Mouse (Mus musculus) cerebellum, postnatal 4 days (tissue): ENCODE data around the gene Spaca7.
"Not testable (repeated sequence)": the region's sequence is repeated elsewhere in the genome, so short reads cannot be mapped to it uniquely, and the experiment has no call there.

ENCODE experiments used
- DNase-seq, 2 experiments: peaks; one replicate each; pipeline ENCODE4 v3.0.0; 2022; ENCODE audit warnings: low spot score in 2 of 2, mixed read lengths in 1 of 2

Spaca7 gene

GRCm38 (mm10) chr8:12609752-12610449 is 37.1 kb downstream of the Spaca7 start:
- no peak for DNase-seq

- no peak for DNase-seq
Measured at GRCm38 (mm10) chr8:12613201-12613600, 40.4 kb downstream of the Spaca7 start.

GRCm38 (mm10) chr8:12617369-12617768 is 44.5 kb downstream of the Spaca7 start:
- not testable (repeated sequence) for DNase-seq

GRCm38 (mm10) chr8:12621550-12622222 is 48.9 kb downstream of the Spaca7 start:
- no peak for DNase-seq

- no peak for DNase-seq
Measured at GRCm38 (mm10) chr8:12625890-12626289, 53.1 kb downstream of the Spaca7 start.

GRCm38 (mm10) chr8:12629079-12629478 is 56.2 kb downstream of the Spaca7 start:
- DNase-seq: peak; percentile 41 to 53

- no peak for DNase-seq
Measured at GRCm38 (mm10) chr8:12635366-12635765, 62.5 kb downstream of the Spaca7 start.

- no peak for DNase-seq
Measured at GRCm38 (mm10) chr8:12638446-12638845, 65.6 kb downstream of the Spaca7 start.

- no peak for DNase-seq
Measured at GRCm38 (mm10) chr8:12641527-12641926, 68.7 kb downstream of the Spaca7 start.

- DNase-seq: no peak
Measured at GRCm38 (mm10) chr8:12644341-12644740, 71.5 kb downstream of the Spaca7 start.

GRCm38 (mm10) chr8:12644894-12645293 is 72.1 kb downstream of the Spaca7 start:
- DNase-seq: no peak

- DNase-seq: no peak
Measured at GRCm38 (mm10) chr8:12646536-12646935, 73.7 kb downstream of the Spaca7 start.

- no peak for DNase-seq
Measured at GRCm38 (mm10) chr8:12648951-12649350, 76.1 kb downstream of the Spaca7 start.
